Mouse (Mus musculus) c-Kit-positive CD71-positive TER-119-positive erythroid progenitor cells, embryonic 14.5 days (primary cell): Measurements from ENCODE around the gene Stk38l.
"Not testable (repeated sequence)": the region's sequence is repeated elsewhere in the genome, so short reads cannot be mapped to it uniquely, and the experiment has no call there.

Experiments used
- DNase-seq: peaks from one replicate; pipeline ENCODE4 v3.0.0-alpha.2; 2013; ENCODE audit warnings: low spot score

Gene Stk38l

DNA sequence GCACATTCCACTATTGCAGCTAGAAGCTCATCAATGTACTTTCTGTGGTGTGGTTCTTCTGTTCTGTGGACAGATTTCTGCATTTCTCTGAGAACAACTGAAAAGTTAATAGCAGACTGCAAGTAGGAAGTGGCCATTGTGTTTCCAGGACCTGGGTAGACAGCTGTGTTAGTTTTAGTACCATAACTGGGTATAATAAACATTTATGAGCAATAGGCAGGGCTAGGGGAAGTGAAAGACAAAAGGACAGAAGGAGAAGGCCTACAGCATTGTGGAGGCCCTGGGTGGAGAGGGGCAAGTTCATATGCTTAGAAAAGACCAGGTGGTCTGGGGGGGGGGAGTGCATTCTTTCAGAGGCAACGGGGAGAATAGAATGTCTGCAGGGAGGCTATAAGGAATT lies 8.8 kb downstream of the Stk38l start:
- DNase-seq = no peak

DNA sequence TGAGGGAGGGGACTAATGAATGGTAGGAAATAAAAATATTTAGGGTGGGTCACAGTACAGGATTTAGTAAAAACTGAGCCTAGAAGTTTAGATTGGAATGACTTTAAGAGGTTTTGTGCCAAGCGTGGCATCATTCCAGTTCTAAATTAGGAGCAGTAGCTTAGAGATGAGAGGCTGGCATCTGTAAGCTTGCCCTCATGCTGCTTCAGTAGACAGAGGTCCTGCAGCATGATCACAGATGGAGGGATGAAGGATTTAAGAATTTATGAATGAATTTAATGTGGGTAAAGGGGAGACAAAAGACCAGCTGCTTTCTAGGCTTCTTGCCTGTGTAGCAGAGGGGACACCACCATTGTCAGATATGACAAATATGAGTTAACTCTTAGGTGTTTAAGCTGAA lies 14.1 kb downstream of the Stk38l start:
- DNase-seq = no peak

DNA sequence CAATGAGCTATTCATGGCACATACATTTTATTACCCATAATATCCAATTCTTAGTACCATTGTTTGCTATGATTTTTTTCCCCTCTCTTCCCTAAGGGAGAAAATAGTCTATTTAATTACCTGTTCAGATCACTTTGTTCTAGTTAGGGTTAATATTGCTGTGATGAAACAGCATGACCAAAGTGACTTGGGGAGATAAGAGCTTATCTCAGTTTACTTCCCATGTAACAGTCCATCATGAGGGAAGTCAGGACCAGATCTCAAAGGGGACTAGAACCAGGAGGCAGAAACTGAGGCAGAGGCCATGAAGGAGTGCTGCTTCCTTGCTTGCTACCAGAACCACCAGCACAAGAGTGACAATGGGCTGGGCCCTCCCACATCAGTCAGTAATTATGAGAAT lies 15.9 kb downstream of the Stk38l start:
- no peak for DNase-seq

DNA sequence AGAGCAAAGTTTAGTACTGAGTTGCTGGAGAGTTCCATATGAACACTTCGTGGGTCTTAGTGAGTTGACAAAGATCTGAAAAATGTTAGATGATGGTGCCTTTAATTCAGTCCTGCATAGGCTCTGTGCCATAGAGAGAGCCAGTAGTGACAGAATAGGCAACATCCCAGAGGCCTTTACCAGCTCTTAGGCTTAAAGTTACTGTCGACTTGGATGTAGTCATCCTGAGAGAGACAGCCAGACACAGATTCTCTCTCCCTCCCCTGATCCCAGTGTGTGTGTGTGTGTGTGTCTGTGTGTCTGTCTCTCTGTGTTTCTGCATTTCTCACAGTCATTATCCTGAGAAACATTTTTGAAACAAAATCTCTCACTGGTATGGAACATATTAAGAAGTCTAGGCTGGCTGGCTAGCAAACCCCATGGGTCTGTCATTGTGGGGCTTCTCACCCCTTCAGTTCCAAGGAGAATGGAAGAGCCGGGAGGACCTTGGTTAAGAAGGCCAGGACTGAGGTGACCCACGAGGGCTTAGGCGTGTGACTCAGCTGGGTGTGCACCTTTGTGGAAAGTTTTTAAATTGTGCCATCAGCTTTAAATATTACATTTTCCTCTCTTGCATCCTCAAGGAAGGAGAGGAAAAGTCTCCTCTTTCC lies 17.3 kb downstream of the Stk38l start:
- DNase-seq = no peak

DNA sequence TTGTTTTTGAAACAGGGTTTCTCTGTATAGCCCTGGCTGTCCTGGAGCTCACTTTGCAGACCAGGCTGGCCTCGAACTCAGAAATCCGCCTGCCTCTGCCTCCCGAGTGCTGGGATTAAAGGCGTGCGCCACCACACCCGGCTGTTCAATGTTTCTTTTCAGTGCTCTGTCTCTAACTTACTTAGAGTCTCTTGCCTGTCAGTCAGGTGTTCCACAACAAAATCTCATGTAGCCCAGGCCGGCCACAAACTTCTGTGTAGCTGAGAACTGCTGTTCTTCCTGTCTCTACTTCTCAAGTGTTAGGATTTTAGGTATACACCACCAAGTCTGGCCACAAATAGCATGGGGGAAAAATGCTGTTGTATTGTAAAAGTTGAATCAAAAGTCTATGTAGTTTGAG lies 19.5 kb downstream of the Stk38l start:
- DNase-seq = not testable (repeated sequence)

DNA sequence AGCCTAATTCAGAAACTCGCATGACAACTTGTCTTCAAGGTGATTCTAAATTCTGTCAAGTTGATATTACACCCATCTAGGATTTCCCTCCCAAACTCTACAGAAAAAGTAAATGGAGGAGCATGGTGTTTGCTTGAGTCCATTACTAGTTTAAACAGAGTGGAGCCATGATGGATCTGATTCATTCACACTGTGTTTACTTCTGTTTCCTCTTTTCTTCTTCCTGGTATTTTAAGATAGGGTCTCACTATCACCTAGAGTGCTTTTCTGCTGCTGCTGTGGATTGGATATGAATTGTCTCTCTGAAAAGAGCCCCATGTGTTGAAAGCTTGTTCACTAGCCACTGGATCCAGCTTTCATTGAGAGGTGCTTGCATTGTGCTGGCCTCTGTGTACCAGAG lies 20.4 kb downstream of the Stk38l start:
- no peak for DNase-seq

DNA sequence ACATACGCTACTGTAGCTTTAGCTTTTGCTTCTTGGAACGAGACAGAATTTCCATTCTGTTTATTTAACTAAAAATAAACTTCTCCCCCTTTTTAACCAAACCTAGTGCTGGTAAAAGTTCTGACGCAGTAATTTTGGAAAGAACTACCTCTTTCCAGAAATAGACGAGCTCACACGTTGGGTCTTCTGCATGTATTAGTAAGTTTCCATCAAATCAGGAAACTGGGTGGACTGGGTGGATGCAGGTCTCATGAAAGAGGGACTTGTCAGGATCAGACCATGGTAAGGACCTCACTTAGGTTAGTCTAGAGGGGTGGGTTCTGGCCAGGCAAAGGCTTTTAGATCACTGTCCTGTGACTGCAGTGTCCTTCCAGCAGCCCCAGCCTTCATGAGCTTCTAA lies 21.8 kb downstream of the Stk38l start:
- no peak for DNase-seq

DNA sequence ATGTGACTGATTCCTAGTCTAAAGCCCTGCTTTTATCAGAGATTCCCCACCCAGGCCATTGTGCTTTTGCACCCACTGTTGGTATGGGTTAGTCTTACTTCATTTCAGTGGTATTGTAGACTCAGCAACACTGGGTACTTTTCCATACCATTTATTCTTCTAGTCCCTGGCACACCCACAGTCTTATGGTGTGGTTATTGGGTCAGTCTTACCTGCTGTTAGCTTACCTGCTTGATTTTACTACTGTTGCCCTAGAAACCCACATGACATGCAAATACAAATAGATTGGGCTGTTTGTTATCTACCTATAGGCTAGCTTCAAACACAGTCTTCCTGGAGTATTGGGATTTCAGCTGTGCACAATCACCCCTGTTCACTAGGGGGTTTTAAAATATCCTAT lies 22.3 kb downstream of the Stk38l start:
- no peak for DNase-seq

DNA sequence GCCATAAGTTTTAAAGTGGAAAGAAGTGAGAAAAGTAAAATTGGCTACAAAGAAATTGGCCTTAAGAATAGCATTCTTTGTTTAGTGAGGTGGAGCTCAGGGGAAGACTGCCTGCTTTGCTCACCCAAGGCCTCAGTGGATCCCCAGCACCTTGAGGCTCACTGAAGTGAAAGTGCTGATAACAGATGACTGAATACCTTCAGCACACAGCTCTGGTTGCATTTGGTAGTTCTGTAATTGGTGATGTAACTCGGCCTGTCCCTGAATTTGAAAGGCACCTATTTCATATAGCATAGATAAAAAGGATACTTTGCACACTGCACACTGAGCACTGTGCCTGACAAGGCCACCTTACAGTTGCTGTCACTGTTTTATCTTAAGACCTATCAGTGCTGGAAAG lies 23.5 kb downstream of the Stk38l start:
- no peak for DNase-seq

DNA sequence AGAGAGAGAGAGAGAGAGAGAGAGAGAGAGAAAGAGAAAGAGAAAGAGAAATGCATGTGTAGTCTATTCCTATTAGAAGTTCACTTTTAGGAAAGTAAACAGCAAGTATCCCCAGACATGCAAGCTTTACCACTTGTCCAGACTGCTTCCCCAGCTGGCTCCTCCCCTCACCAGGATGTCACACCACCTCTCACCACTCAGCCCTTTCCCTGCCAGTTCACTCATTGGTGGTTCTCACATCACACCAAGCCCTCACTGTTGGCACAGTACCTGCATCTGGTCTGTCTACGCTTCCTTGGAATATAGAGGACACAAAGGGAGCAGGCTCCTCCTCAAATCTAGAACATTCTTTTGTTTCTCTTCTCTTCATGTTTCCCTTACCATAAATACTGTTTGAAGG lies 26.9 kb downstream of the Stk38l start:
- DNase-seq = no peak

DNA sequence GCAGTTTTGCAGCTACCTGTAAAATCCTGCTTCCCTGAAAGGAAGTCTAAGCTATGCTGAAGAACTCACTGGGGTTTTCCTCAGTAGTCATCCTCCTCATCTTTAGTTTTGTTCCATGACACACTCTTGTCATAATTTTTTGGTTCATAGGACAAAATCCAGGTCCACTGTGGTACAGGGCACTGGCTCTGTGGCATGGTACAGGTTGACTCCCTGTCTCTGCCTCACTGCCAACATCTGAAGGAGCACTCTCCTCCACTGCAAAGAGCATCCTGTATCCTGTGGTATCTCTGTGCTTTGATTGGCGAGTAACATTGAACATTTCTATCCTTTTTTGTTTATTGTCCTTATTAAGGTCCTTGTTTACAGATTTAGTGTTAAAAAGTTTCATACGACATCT lies 27.4 kb downstream of the Stk38l start:
- DNase-seq = no peak

DNA sequence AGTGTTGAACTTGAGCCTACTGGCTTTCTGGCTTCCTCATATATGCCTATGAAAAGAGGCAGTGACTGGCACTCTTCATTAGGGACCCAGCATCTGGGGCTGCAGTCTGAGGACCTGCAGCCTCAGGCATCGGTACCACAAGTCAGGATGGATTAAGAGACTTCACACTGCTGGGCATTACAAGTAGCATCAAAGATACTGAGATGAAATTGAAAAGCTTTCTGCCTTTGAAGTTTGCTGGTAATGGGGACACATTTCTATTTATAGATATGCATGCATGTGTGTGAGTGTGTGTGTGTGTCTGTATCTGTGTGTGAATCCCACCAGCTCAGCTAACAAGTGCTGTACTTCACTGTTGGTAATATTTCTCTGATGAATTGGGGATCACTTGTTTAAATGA lies 27.8 kb downstream of the Stk38l start:
- DNase-seq = no peak

DNA sequence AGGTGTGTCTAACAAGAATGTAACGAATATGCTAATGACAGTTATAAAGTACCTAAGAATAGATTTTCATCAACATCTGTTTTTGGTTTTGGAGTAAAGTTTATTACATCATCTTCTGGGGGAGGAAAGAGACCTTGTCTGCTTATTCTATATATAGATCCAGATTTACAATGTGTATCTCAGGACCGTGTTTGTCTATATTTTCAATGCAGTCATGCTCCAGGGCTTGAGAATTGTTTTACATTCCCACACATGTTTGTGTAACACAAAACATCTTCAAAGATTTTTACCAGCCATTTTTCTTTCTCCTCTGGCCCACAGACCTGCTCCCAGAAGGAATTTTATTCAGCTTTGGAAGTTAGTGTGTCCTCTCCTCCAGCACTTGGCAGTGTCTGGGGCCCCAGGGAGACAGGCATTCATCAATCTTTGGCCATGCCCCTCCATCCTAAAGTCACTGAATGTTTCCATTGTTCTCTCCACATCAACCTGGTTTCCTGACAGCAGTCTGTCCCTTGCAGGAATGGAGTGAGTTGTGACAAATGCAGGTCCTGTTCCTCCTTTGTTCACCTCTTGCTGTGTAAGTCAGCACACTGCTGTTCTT lies 28.9 kb downstream of the Stk38l start:
- DNase-seq = no peak

DNA sequence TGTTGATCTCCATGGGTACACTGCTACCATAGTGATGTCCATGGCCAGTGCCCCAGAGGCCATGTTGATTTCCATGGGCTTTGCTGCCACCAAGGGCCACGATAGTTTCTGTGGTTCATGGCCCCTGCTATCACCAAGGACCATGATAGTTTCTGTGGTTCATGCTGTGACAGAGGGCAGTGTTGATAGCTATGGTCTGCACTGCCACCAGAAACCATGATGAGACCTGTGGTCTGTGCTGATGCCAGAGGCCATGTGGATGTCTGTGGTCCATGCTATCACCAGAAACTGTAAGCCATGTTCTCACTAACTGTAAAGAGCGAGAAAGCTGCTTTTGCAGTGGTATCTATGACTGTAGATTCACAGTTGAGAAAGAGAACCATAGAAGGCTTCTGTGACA lies 30.3 kb downstream of the Stk38l start:
- DNase-seq = no peak

DNA sequence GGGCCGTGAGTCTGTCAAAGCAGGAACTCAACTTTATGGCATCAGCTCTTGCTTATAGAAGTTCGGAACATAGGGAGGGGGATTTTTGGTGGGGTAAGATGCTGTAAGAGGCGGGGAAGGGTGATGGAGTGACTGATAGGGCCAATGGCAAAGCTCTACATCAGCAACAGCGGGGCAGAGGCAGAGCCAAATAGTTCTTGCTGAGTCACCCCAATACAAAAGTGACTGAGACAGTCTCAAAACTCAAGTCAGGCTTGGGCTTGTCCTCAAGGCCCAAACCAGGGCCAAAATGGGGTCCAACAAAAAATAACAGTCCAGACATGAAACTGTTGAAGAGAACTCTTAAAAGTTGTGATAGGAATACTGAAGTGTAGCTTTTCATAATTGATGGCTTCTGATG lies 30.9 kb downstream of the Stk38l start:
- DNase-seq = no peak

DNA sequence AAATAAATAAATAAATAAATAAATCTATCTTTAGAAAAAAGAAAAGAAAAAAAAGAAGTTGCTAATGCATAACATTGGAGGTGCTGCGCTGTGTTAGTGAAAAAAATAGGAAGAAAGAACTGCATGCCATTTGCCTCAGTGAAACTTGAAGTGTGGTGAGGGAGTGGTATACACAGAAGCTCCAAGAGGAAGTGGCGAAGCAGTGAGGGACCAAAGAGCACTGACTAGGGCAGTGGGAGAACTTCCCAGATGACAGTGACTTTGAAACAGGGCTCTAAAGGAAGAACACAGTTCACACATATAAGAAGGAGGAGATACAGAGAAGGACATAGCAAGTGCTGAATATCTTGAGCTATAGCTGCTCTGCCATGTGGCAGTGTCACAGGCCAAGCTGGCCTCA lies 34.2 kb downstream of the Stk38l start:
- no peak for DNase-seq

DNA sequence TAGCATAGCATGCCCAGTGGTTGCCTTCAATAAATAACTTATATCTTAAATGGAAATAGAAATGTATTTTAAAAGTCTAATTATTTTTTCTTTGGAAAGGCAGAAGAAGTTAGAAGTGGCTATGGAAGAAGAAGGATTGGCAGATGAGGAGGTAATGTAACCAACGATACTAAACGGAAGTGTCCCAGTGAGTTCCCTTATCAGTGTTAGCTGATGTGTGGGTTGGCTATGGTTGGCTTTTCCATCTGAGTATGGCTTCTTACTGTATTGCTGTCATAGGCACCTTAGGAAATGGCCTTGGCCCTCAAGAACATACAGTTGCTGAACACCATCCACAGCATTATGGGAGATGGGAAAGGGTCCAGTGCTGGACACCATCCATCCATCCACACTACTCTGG lies 35.2 kb downstream of the Stk38l start:
- DNase-seq = no peak

DNA sequence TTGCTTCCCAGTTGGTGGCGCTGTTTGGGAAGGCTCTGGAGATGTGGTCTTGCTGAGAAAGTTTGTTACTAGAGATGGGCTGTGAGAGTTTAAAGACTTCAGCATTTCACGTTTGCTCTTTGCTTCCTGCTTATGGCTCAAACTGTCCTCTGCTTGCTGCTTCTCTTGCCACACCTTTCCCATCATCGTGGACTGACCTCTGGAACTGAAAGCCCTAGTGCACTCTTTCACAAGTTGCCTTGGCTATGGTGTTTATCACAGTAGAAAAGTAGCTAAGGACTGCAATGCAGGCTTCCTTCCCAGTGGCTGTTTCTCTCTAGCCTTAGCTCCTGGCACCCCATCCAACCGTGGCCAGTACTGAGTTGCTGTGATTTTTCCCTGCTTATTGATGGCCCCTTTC lies 35.9 kb downstream of the Stk38l start:
- no peak for DNase-seq

DNA sequence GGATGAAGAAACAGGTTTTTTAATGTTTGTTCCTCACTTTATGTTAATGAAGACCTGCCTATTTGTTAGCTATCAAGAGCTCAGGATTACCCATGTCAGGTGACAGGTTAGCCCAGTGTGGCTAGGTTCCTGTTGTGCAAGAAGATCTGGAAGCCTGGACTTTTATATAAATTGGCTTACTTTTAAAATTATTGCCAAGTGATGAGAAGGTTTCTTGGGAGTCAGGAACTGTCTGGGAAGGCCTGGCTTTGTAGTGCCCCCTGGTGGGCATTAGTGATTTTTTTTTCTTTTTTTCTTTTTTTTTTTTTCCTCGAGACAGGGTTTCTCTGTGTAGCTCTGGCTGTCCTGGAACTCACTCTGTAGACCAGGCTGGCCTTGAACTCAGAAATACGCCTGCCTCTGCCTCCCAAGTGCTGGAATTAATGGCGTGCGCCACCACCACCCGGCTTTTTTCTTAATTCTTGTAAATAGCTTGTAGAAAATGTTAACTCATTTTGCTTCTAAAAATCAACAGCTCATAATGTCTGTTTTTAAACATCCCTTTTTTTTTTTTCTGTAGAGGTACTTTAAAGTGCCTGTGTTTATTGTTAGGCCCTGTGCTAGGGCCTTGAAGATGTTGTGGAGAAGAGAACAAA lies 37.6 kb downstream of the Stk38l start:
- DNase-seq = peak; percentile 16

DNA sequence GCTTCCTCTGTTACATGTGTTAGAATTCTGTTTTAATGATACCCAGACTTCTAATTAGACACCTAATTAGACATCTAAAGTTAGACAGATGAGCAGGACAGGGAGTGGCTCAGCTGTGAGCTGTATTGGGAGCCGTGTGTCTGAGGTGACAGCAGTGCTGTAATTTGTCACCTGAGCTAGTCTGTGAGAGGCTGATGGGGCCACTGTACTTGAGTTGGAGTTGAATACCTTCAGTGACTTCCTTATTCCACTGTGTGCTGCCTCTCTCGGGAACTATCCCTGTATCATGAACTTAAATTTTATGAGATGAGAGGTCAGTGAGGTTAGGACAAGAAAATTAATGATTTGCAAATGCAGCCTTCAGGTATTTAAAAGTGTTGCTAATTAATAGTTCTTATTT lies 39.8 kb downstream of the Stk38l start:
- DNase-seq = no peak

DNA sequence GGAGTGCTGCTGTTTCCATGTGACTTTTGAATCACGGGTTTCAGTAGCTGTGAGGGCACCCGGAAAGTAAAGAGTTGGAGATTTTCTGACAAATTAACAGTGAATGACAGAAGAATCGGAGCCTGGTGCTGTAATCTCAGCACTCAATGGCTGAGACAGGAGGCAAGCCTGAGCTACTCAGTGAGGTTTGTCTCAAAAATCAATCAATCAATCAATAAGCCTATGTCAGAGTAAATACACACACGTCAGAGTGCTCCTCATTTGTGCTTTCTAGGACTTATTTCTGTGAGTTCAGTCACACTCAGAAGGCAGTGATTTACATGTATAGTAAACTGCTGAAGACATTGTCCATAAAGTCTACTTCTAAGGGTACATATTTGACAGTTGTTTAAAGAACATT lies 40.5 kb downstream of the Stk38l start:
- no peak for DNase-seq

DNA sequence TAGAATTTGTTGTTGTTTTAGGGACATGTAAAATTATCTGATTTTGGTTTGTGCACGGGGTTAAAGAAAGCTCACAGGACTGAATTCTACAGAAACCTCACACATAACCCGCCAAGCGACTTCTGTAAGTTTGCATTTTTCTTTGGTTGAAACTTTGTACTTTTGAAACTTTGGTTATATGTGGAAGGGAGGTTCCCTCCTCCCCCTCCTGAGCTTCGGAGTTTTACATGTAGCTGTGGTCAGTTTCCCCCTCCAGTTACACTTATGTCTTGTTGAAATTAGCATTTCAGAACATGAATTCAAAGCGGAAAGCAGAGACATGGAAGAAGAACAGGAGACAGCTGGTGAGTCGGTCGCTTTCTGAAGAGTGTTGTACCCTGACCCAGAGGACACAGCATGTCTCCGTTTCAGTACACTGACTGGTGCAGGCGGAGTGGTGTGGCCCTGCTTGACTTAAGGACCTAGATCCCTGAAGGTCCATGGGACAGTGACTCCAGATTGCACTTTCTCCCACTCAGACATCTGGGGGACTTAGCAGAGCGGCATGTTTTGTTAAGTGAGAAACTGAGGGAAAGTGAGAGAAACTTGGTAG lies 44.1 kb downstream of the Stk38l start:
- DNase-seq = no peak

DNA sequence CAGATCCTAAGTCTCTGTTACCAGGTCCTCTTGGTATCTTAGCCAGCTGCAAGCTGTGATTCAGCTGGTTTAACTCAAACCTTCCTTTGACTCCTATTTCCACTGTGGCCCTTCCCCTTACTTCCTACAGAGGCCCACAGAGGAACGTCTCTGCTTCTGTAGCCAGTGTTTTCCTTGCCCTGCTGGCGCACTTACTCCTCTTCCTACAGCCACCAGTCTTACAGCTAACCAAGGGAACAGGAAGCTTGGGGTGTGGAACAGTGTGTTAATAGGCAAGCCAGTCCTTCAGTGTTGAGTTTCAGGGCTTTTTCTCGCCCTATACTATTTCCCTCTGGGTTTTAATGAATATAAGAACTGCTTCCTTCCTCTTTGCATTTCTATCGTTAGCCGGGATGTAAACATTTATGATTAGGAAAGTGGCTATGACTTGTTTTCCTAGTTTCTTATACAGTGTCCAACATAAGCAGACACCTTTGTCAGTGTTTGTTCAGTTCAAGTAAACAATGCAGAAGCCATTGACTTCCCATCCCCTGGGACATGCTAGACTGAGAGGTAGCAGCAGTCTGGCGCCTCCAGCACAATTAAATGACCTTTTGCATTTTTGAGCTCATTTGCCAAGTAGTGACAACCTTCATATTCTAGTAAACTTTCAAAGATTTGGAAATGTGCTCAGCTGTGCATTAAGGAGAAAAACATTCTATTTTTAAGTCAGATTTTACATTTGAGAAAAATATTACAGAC lies 45.4 kb downstream of the Stk38l start:
- DNase-seq = no peak
